14 mouse cellular contexts compared by ENCODE assay signal in the genomic region with DNA sequence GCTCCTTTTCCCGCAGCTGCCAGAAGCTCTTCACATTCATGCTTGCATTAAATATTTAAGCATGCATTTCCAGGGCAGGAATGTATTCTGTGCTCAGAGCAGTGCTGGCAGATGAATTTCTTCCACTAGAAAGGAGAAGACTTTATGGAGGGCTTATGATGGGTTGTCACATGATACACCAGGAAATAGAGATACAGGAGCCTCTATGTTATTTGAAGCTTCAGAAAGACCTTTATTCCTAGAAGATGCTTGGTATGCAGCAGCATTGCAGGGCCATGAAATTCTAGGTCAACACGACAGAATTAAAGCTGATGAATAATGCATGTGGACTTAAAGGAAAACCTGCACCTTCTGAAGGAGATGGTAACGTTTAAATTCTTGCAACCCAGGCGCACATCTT.
DNase-seq lines count a peak whose midpoint lies in the region; ATAC-seq and TF ChIP-seq lines count a peak whose summit lies in the region.
"Had no signal": no experiment of that assay in that cellular context is flagged by ENCODE, and none has a peak within 500 bp of the region (broad histone marks: within the 10 kb centered on the region; RNA-seq: fewer than 3 reads in every experiment).

No protein-coding gene starts in this region.

- H3K4me2 ChIP-seq in hindbrain, embryonic 12.5 days (replicated peaks) = no peak overlapping the region
- no peak overlapping the region for H3K4me2 ChIP-seq in neural tube, embryonic 13.5 days
- H3K4me2 ChIP-seq in liver, embryonic 12.5 days = no peak overlapping the region

- no peak for TF ChIP-seq CTCF in embryonic fibroblast, embryonic 13.5 days (IDR thresholded peaks at IDR 0.05; ENCODE audit: borderline replicate concordance, insufficient read depth, low read length)

- no peak for DNase-seq in hindbrain, embryonic 10.5 days (ENCODE audit: low spot score)
- DNase-seq in brain, adult 2 months (ENCODE audit: low read depth, low spot score) = peak; percentile 54
- no peak for DNase-seq in lung, postnatal 25 days (ENCODE audit: low spot score)
- DNase-seq: adrenal gland, adult 8-10 months; cerebellum, adult 9-10 months; heart, adult 2 months; lung, adult 18-20 months had no signal

- no peaks in the 10 kb centered on the region for H3K27me3 ChIP-seq in hindbrain, embryonic 12.5 days
- H3K27me3 ChIP-seq in hindbrain, embryonic 10.5 days (ENCODE audit: insufficient read depth, poor library complexity, severe bottlenecking) = no peaks in the 10 kb centered on the region
- no peaks in the 10 kb centered on the region for H3K27me3 ChIP-seq in neural tube, embryonic 13.5 days
- H3K27me3 ChIP-seq in liver, embryonic 12.5 days (replicated peaks) = no peaks in the 10 kb centered on the region

- no peaks in the 10 kb centered on the region for H3K36me3 ChIP-seq in hindbrain, embryonic 12.5 days
- no peaks in the 10 kb centered on the region for H3K36me3 ChIP-seq in hindbrain, embryonic 10.5 days
- no peaks in the 10 kb centered on the region for H3K36me3 ChIP-seq in neural tube, embryonic 13.5 days
- H3K36me3 ChIP-seq in liver, embryonic 12.5 days = no peaks in the 10 kb centered on the region
- H3K36me3 ChIP-seq: G1E had no signal

- no peak for TF ChIP-seq POLR2A in embryonic fibroblast, embryonic 13.5 days (IDR thresholded peaks at IDR 0.05; ENCODE audit: low read depth, low read length)

- H3K27ac ChIP-seq in hindbrain, embryonic 12.5 days = 0 out of 2 replicates have a peak overlapping the region, but pooled peaks have one; percentile 18
- no peak overlapping the region for H3K27ac ChIP-seq in hindbrain, embryonic 10.5 days
- peak overlapping the region; percentile 18; the same call in 1 of the 2 replicates for H3K27ac ChIP-seq in embryonic fibroblast, embryonic 13.5 days (ENCODE audit: insufficient read depth, low read length)
- H3K27ac ChIP-seq in neural tube, embryonic 13.5 days (replicated peaks) = peak overlapping the region; percentile 61
- no peak overlapping the region for H3K27ac ChIP-seq in liver, embryonic 12.5 days
- H3K27ac ChIP-seq: heart, adult 2 months; macrophage had no signal

- no peak overlapping the region for H3K9ac ChIP-seq in hindbrain, embryonic 12.5 days
- no peak overlapping the region for H3K9ac ChIP-seq in neural tube, embryonic 13.5 days
- no peak overlapping the region for H3K9ac ChIP-seq in liver, embryonic 12.5 days

- ATAC-seq in hindbrain, embryonic 12.5 days (ENCODE audit: low FRiP score) = 0 out of 2 replicates have a peak, but pooled peaks have one; percentile 5
- peak; percentile 75 for ATAC-seq in neural tube, embryonic 13.5 days (ENCODE audit: low read depth)
- ATAC-seq in liver, embryonic 12.5 days = no peak

- WGBS in hindbrain, embryonic 12.5 days = 41% methylated on average over 4 of the region's 4 CpGs
- WGBS in hindbrain, embryonic 10.5 days = 60% methylated on average over 4 of the region's 4 CpGs
- 28% methylated on average over 4 of the region's 4 CpGs for WGBS in neural tube, embryonic 13.5 days
- WGBS in liver, embryonic 12.5 days (ENCODE audit: insufficient replicate concordance) = 57% methylated on average over 4 of the region's 4 CpGs

- peaks cover 11% of the 10 kb centered on the region; the same call in 1 of the 2 replicates for H3K4me1 ChIP-seq in hindbrain, embryonic 12.5 days
- peaks cover 15% of the 10 kb centered on the region for H3K4me1 ChIP-seq in hindbrain, embryonic 10.5 days (replicated peaks)
- peaks cover 6% of the 10 kb centered on the region; the same call in 1 of the 2 replicates for H3K4me1 ChIP-seq in embryonic fibroblast, embryonic 13.5 days (ENCODE audit: control insufficient read depth, insufficient read depth, low read length)
- peaks cover 26% of the 10 kb centered on the region for H3K4me1 ChIP-seq in neural tube, embryonic 13.5 days (replicated peaks)
- H3K4me1 ChIP-seq in liver, embryonic 12.5 days = no peaks in the 10 kb centered on the region

- H3K9me3 ChIP-seq in hindbrain, embryonic 12.5 days (replicated peaks) = no peaks in the 10 kb centered on the region
- H3K9me3 ChIP-seq in hindbrain, embryonic 10.5 days = no peaks in the 10 kb centered on the region
- no peaks in the 10 kb centered on the region for H3K9me3 ChIP-seq in neural tube, embryonic 13.5 days
- no peaks in the 10 kb centered on the region for H3K9me3 ChIP-seq in liver, embryonic 12.5 days (replicated peaks)
- H3K9me3 ChIP-seq: G1E had no signal

- H3K4me3 ChIP-seq in hindbrain, embryonic 12.5 days = no peak overlapping the region
- no peak overlapping the region for H3K4me3 ChIP-seq in hindbrain, embryonic 10.5 days
- no peak overlapping the region for H3K4me3 ChIP-seq in embryonic fibroblast, embryonic 13.5 days (ENCODE audit: insufficient read depth, low read length)
- H3K4me3 ChIP-seq in neural tube, embryonic 13.5 days = no peak overlapping the region
- H3K4me3 ChIP-seq in liver, embryonic 12.5 days = no peak overlapping the region
- H3K4me3 ChIP-seq: gastrocnemius, adult 2 months; heart, adult 2 months had no signal

Comparison
In these comparisons a context has a peak if more than half of its experiments do, and no peak if none do; other contexts are left out.
1. H3K27ac ChIP-seq: peak in hindbrain, embryonic 12.5 days (single experiment), embryonic fibroblast, embryonic 13.5 days (single experiment) and neural tube, embryonic 13.5 days (single experiment); none in hindbrain, embryonic 10.5 days (single experiment) and liver, embryonic 12.5 days (single experiment).